10 mouse cellular contexts compared by ENCODE assay signal in genomic region chr17:72924295-72924694, GRCm38 (mm10). TPM values are rescaled to one million over a fixed set of nuclear protein-coding genes. Genes with fewer than 3 reads are reported as not detected.
DNase-seq lines count a peak whose midpoint lies in the region; ATAC-seq and TF ChIP-seq lines count a peak whose summit lies in the region.
"Had no signal": no experiment of that assay in that cellular context is flagged by ENCODE, and none has a peak within 500 bp of the region (broad histone marks: within the 10 kb centered on the region; RNA-seq: fewer than 3 reads in every experiment).

No protein-coding gene starts in this region.

- H3K4me1 ChIP-seq in forebrain, embryonic 12.5 days, result peaks cover 68% of the 10 kb centered on the region
- peaks cover 35% of the 10 kb centered on the region for H3K4me1 ChIP-seq in forebrain, postnatal 0 days (ENCODE audit: insufficient read depth)
- peaks cover 59% of the 10 kb centered on the region for H3K4me1 ChIP-seq in heart, embryonic 15.5 days (replicated peaks)
- peaks cover 78% of the 10 kb centered on the region for H3K4me1 ChIP-seq in neural tube, embryonic 15.5 days

- peaks cover 43% of the 10 kb centered on the region for H3K36me3 ChIP-seq in forebrain, embryonic 12.5 days (replicated peaks)
- peaks cover 14% of the 10 kb centered on the region; the same call in 1 of the 2 replicates for H3K36me3 ChIP-seq in forebrain, postnatal 0 days (ENCODE audit: insufficient read depth)
- H3K36me3 ChIP-seq in heart, embryonic 15.5 days, result peaks cover 51% of the 10 kb centered on the region
- H3K36me3 ChIP-seq in neural tube, embryonic 15.5 days, result peaks cover 13% of the 10 kb centered on the region
- H3K36me3 ChIP-seq: midbrain, embryonic 15.5 days had no signal

- H3K9ac ChIP-seq in forebrain, embryonic 12.5 days, result no peak overlapping the region
- no peak overlapping the region for H3K9ac ChIP-seq in forebrain, postnatal 0 days
- H3K9ac ChIP-seq in heart, embryonic 15.5 days, result peak overlapping the region; percentile 52; the same call in 1 of the 2 replicates
- H3K9ac ChIP-seq in neural tube, embryonic 15.5 days (replicated peaks), result no peak overlapping the region
- H3K9ac ChIP-seq: midbrain, embryonic 15.5 days had no signal

- ATAC-seq in forebrain, embryonic 12.5 days (ENCODE audit: low FRiP score), result no peak
- ATAC-seq in forebrain, postnatal 0 days, result no peak
- no peak for ATAC-seq in heart, embryonic 15.5 days (replicated peaks; ENCODE audit: insufficient number of reproducible peaks, insufficient read depth, low FRiP score, low read depth)
- ATAC-seq in neural tube, embryonic 15.5 days (ENCODE audit: low FRiP score), result no peak
- ATAC-seq: midbrain, embryonic 15.5 days had no signal

- H3K4me2 ChIP-seq in forebrain, embryonic 12.5 days, result no peak overlapping the region
- H3K4me2 ChIP-seq in forebrain, postnatal 0 days (ENCODE audit: low read depth), result no peak overlapping the region
- H3K4me2 ChIP-seq in heart, embryonic 15.5 days, result peak overlapping the region; percentile 86
- H3K4me2 ChIP-seq in neural tube, embryonic 15.5 days, result peak overlapping the region; percentile 11; the same call in 1 of the 2 replicates
- H3K4me2 ChIP-seq: midbrain, embryonic 15.5 days had no signal

- no peak for DNase-seq in forebrain, postnatal 0 days
- DNase-seq in layer of hippocampus, adult 2 months (ENCODE audit: low spot score in 2 of 2), result peak; percentile 43 to 54
- no peak for DNase-seq in layer of hippocampus, postnatal 25 days (ENCODE audit: extremely low spot score in 1 of 2, low spot score in 1 of 2)
- no peak for DNase-seq in adrenal gland, postnatal 36 days
- no peak for DNase-seq in spleen, postnatal 36 days (ENCODE audit: low spot score in 2 of 2)
- DNase-seq: kidney, postnatal 10 days had no signal

- no peaks in the 10 kb centered on the region for H3K9me3 ChIP-seq in forebrain, embryonic 12.5 days
- no peaks in the 10 kb centered on the region for H3K9me3 ChIP-seq in forebrain, postnatal 0 days (ENCODE audit: low read length)
- no peaks in the 10 kb centered on the region for H3K9me3 ChIP-seq in heart, embryonic 15.5 days (replicated peaks)
- H3K9me3 ChIP-seq in neural tube, embryonic 15.5 days (replicated peaks), result no peaks in the 10 kb centered on the region
- H3K9me3 ChIP-seq: midbrain, embryonic 15.5 days had no signal

- no peaks in the 10 kb centered on the region for H3K27me3 ChIP-seq in forebrain, embryonic 12.5 days
- H3K27me3 ChIP-seq in forebrain, postnatal 0 days (ENCODE audit: insufficient read depth, low read length), result no peaks in the 10 kb centered on the region
- no peaks in the 10 kb centered on the region for H3K27me3 ChIP-seq in heart, embryonic 15.5 days
- no peaks in the 10 kb centered on the region for H3K27me3 ChIP-seq in neural tube, embryonic 15.5 days (replicated peaks)
- H3K27me3 ChIP-seq: midbrain, embryonic 15.5 days had no signal

- H3K4me3 ChIP-seq in forebrain, embryonic 12.5 days (replicated peaks), result no peak overlapping the region
- no peak overlapping the region for H3K4me3 ChIP-seq in forebrain, postnatal 0 days (ENCODE audit: low read depth, low read length)
- H3K4me3 ChIP-seq in layer of hippocampus, adult 2 months, result no peak overlapping the region
- peak overlapping the region; percentile 88 for H3K4me3 ChIP-seq in heart, embryonic 15.5 days
- no peak overlapping the region for H3K4me3 ChIP-seq in neural tube, embryonic 15.5 days (replicated peaks)
- H3K4me3 ChIP-seq: midbrain, embryonic 15.5 days had no signal

- WGBS in forebrain, embryonic 12.5 days, result 86% methylated on average over 8 of the region's 8 CpGs
- WGBS in forebrain, postnatal 0 days, result 60% methylated on average over 8 of the region's 8 CpGs
- WGBS in heart, embryonic 15.5 days, result 37% methylated on average over 8 of the region's 8 CpGs
- 35% methylated on average over 8 of the region's 8 CpGs for WGBS in neural tube, embryonic 15.5 days

- no peak for TF ChIP-seq CTCF in forebrain, postnatal 0 days (IDR thresholded peaks at IDR 0.05; ENCODE audit: low read depth)
- TF ChIP-seq CTCF in layer of hippocampus, adult 2 months (conservative IDR thresholded peaks at IDR 0.05), result no peak

- H3K27ac ChIP-seq in forebrain, embryonic 12.5 days, result peak overlapping the region; percentile 84; the same call in 1 of the 2 replicates
- no peak overlapping the region for H3K27ac ChIP-seq in forebrain, postnatal 0 days (ENCODE audit: low read depth, low read length)
- peak overlapping the region; percentile 84 for H3K27ac ChIP-seq in layer of hippocampus, adult 2 months
- peak overlapping the region; percentile 83 for H3K27ac ChIP-seq in heart, embryonic 15.5 days
- 0 out of 2 replicates have a peak overlapping the region, but pooled peaks have one; percentile 74 for H3K27ac ChIP-seq in neural tube, embryonic 15.5 days (replicated peaks)

RNA-seq across cellular contexts. Expression of gene Lbh, which starts 6.2 kb away (rescaled TPM):
- polyA plus RNA-seq in forebrain, embryonic 12.5 days (2016; fragmentation: Nextera tagmentation; extraction: Ambion mirVana), result 4.1 and 4.5 TPM in 2 replicates
- total RNA-seq in forebrain, postnatal 0 days (2014; rRNA removed), result 51.9 and 66.7 TPM in 2 replicates
- polyA plus RNA-seq in forebrain, postnatal 0 days (2015; fragmentation: Nextera tagmentation; extraction: Ambion mirVana), result 3.0 and 3.1 TPM in 2 replicates
- 10 to 100 TPM; 31.4 to 34.8 TPM for total RNA-seq in layer of hippocampus, adult 2 months (2021)
- total RNA-seq in layer of hippocampus, postnatal 25 days (2021), result 10 to 100 TPM; 34.2 to 36.1 TPM
- 23.2 and 29.0 TPM in 2 replicates for polyA plus RNA-seq in heart, embryonic 15.5 days (2015; fragmentation: Nextera tagmentation; extraction: Ambion mirVana)
- polyA plus RNA-seq in neural tube, embryonic 15.5 days (2015; fragmentation: Nextera tagmentation; extraction: Ambion mirVana), result 4.9 and 5.5 TPM in 2 replicates
- total RNA-seq in adrenal gland, postnatal 36 days (2021), result 10 to 100 TPM; 24.2 to 29.8 TPM

Comparison
In these comparisons a context has a peak if more than half of its experiments do, and no peak if none do; other contexts are left out.
1. DNase-seq: peak in layer of hippocampus, adult 2 months (2 of 2); none in forebrain, postnatal 0 days (single experiment), layer of hippocampus, postnatal 25 days (0 of 2), adrenal gland, postnatal 36 days (0 of 2) and spleen, postnatal 36 days (0 of 2).
2. H3K4me2 ChIP-seq: peak in heart, embryonic 15.5 days (single experiment) and neural tube, embryonic 15.5 days (single experiment); none in forebrain, embryonic 12.5 days (single experiment) and forebrain, postnatal 0 days (single experiment).